Mouse (Mus musculus): ENCODE data around the gene Olfr279.
"Not testable (repeated sequence)": the region's sequence is repeated elsewhere in the genome, so short reads cannot be mapped to it uniquely, and the experiment has no call there.

Olfr279 gene

DNA sequence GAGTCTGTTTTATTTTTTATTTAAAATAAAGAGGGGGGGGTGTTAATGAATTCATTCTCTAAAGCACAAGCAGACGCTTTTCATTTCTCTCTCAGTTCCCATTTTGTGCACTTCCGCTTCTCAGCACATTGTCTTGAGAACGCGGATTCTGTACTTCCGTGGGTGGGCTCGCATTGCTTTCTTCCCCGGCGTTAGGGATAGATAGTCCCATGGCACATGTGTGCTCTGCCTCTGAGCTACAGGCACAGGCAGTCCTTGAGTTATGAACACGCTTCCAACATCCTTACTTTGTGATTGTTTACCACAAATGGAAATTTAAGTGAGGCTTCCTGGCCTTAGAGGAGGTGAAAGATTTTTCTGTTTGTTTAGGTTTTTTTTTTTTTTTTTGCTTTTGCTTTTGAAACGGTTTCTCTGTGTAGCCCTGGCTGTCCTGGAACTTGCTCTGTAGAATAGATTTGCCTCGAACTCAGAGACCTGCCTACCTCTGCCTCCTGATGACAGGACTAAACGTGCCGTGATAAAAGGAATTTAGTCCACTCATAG is 19.3 kb downstream of the Olfr279 start:
- no peak for DNase-seq (ENCODE audit: low spot score)

DNA sequence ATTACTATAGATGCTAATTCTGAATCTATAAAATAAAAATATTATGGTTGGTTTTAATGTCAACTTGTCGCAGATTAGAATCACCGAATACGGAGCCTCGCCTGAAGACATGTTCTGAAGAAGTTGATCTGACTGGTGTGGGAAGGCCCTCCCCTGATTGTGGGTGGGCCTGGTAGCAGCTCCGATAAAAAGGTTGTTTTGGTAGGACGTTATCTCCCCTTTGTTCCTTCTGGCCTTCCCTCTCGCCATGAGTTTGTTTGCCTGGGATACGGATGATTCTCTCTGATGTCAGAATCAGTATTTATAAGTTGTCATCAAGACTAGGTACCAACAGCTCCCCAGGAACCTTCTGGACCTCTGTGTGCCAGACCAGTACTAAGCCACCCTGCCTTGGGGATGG is 20.0 kb downstream of the Olfr279 start:
- no peak for DNase-seq (ENCODE audit: low spot score)

DNA sequence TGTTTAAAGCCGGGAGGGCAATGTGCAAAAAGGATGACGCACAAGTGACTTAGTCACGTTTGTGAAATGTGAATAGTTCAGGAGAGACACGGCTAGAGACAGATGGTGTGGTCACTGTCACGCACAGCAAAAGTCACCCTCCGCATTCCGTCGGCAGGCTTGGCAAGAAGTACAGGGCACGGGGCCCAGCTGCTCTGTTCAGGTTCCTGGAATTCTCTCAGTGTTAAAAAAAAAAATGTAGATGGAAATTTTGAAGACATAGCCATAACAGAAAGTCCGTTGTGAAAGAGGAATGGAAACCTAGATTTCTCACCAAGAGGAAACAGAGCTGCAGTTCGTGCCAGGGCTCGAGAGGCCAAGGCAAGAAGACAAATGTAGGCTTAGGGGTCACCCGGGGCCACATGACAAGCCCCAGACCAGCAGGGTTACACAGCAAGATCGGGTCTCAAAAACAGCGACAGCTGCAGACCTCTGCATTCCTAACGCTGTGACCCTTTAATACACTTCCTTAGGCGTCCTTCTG is 20.7 kb downstream of the Olfr279 start:
- DNase-seq (ENCODE audit: low spot score) = peak; percentile 52

DNA sequence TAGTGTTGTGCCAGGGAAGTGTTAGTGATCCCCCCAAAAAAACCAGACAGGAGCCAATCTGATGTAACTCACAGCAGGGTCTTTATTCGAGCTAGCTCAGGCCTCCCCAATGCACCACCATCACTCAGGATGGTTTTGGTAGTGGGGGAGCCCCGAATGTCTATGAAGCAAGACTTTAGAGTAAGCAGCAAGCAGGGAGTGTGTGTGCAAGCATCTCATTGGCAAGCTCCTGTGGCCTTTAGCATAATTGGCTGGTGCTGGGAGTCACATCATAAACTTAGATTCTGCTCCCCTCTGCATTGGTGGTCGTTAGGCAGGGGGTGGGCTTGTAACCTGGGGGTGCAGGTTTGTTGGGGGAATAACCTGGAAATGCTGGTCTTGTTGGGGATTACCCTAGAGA is 21.5 kb downstream of the Olfr279 start:
- DNase-seq (ENCODE audit: low spot score) = not testable (repeated sequence)

DNA sequence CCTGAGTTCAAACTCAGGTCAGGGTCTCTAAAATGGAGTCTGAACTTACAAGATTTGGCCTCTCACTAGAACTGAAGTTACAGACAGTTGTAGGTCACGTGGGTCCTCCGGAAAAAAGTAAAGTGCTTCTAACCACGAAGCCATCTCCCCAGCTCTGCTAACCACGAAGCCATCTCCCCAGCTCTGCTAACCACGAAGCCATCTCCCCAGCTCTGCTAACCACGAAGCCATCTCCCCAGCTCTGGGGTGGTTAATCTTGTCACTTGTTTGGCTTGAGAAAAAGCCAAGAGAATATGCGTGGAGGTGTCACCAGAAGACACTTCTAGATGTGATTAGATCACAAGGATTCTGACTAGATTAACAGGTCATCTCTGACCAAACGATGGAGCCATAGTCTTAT is 21.9 kb downstream of the Olfr279 start:
- no peak for DNase-seq (ENCODE audit: low spot score)

DNA sequence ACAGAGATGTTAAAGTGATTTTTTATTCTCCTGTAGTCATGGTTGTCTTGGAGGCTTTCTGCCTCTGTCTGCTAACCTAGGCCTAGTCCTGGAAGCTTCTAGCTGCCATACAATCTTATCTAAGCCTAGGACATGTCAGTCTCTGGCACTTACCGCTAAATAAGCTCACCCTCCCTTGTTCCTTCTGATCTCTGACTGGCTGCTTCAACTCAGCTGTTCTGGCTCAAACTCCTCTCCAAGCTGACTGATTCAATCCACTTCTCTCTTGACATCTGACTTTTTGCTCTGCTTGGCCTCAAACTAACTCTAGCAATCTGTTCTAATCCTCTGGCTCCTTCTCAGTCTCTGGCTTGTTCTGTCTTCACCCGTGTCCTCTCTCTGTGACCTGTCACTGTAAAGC is 22.6 kb downstream of the Olfr279 start:
- DNase-seq (ENCODE audit: low spot score) = not testable (repeated sequence)

DNA sequence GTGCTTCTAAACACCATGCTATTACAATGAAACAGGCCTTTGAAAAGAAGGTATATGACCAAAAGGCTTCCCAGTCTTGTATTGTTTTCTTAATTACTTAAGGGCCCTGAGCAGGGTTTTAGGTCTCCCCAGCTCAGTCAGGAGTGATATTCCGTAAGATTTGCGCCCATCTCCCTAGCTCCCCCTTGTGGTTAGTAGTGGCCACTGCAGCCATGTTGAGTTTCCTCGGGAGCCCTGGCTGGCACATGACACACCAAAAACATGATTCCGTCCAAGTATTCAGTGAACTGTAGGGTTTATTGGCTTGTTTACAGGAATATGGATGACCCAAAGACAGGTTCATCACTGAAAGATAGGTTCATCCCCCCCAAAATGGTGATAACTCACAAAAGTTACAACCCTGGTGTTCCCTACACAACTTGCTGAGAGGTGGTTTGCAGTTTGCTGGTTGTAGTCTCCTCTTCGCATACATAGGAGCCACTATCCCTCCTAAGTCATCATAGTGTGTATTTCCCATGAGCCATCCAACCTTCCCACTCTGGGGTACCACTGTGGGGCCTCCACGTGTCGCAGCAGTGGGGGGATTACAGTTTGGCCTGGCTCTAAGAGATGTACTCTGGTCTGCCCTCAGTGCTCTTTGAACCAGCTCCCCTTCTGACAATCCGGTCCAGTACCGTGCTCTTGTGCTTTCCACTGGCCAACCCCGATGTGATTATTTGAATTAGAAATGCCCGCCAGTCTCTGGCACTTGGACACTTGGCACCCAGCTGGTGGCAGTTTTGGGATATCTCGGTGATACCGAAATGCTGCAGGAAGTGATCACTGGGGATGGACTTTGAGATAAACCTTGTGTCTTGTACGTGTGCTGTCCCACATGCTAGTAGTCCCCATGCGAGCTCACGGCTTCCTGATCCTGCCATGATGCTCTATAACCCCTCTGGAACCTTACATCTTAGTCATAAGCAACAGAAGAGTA is 25.5 kb downstream of the Olfr279 start:
- DNase-seq (ENCODE audit: low spot score) = peak; percentile 61

DNA sequence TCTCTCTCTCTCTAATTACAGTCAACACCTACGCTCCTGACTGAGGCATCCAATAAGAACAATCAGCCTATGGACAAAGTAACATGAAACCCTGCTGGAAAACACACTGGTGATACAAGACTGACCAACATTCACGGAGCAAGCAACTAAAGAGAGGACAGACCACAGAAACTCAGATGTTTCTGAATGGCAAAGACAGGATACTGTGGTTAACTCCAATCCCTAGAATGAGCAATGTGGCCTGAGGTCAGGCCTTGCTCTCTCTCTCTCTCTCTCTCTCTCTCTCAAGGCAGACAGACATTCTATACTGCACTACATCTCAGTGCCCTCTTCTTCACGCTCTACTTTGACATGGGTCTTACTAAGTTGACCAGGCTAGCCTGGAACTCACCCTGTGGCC is 29.0 kb downstream of the Olfr279 start:
- no peak for DNase-seq (ENCODE audit: low spot score)

DNA sequence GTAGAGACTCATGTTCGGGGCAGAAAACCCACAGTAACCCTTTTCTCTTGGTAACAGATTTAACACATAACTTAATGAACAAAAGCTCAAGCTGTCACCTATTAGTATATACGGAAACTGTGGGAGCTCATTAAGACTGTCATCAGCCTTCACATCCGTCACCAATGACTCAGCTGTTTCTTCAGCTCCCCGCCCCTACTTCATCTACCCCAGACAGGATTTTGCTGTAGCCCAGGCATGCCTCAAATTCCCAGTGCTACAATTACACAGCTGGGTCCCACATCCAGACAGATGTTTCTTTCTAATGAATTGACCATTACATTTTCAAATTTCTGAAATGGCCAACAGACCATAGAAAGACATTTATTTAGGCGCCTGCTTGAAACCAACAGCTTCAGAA is 33.9 kb downstream of the Olfr279 start:
- DNase-seq (ENCODE audit: low spot score) = no peak

DNA sequence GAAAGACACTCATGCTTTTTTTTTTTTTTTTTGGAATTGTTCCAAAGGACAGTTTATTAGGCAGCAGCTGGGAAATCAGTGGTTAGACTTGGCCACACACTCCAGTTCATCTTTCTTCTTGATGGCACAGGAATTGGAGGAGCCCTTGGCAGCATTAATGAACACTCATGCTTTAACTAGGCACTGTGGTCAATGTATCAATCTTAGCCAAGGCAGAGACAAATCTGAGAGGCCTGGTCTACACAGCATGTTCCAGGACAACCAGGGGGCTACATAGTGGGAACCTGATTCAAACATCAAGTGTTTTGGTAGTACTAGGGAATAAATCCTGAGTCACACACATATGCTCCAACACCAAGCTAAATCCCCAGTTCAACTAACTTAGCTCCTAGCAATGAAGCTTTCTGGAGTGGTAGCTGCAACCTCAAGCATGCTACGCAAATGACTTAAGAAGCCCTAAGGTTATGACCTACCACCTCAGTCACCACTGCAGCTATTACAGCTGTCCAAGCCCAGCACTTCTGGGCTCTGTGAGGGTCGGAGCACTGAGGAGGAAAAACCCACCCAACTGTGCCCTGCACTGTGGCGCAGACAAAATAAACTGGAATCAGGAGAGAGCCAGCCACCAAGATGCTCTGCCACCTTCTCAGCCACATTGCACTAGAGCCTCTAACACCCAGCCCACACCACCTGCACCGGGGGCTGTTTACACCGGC is 35.0 kb downstream of the Olfr279 start:
- DNase-seq (ENCODE audit: low spot score) = no peak

DNA sequence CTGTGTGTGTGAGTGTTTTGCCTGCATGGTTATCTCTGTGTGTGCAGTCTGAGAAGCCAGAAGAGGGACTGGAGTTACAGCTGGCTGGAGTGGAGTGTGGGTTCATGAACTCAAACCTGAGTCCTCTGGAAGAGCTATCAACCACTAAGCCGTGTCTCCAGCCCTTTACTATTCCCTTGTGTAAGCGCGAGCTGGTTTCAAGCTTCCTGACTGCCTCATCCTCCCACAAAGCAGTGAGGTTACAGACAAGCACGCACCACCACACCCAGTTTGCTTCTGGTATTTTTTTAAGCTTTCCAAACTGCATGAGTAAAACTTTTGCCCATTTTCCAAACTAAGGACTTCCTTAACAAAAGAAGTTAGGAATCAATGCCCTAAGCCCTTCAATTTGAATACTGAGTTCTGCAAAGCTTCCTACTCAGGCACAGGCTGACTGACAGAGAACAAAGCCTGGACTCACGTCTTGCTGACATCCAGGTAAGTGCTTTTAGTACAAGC is 35.9 kb downstream of the Olfr279 start:
- no peak for DNase-seq (ENCODE audit: low spot score)

DNA sequence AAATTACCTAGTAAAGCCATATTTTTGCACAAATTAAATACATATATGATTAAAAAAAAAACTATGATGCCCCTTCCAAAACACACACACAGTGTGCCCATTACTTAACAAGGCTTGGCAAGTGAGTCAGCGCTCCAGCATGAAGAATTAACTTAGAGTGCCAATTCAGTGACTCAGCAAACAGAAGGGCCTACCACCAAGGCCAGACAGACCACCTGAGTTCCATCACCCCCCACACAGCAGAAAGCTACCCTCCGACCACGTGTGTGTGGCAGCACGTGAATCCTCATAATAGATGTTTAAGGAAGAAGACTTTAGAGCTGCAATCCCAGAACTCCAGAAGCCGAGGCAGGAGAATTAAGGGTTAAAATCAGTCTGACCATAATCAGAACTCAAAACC is 40.1 kb downstream of the Olfr279 start:
- no peak for DNase-seq (ENCODE audit: low spot score)

DNA sequence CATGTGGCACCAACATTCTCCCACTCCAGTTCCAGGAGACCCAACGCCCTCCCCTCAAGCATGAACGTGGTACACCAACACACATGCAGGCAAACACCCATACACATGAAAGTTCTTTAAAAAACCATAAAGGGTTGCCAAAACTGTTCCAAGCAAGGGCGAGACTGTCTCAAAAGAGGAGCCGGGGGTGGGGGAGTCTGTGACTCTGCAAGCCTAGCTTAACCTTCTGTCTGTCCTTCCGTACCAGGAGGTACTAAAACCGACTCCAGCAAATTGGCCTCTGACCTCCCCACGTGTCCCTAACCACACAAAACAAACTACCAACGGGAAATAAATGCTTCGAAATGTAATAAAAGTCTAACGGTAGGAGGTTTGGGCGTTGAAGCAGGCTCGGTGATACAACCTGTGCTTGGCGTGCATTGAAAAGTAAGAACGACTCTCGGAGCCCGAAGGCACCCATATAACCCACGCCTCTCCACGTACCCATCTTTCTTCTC is 40.9 kb downstream of the Olfr279 start:
- no peak for DNase-seq (ENCODE audit: low spot score)

DNA sequence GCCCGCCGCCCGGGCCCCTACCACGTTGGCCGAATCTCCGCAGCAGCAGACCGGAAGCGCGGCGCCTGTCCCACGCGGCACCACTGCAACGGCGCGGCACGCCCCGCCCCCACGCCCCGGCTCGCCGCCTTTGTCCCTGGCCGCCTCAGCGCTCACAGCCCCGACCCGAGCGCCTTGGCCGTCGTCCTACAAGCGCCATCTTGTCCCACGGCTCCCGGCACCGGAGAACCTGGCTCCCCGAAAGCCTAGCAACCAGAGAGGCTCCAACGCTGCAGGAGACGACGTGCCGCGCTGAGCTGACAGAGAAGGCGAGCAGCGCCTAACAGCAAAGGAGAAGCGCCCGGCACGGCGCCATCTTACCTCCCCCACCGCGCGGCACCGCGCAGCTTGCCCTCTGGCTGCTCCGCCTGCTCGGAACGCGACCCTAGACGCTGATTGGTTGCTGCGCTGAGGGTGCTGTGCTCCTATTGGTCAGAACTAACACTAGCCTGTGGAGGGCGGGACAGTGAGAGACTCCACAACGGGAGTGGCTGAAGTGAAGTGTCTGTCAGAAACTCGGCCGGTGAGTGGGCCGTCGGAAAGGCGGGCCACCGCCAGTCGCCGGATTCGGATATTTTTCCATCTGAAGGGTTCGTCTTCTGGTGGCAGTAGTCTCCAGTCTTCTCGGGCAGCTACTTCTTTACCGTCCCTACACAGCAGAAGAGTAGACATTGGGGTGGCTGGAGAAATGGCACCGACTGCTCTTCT is 41.9 kb downstream of the Olfr279 start, which contains the start of gene Kansl2:
Kansl2 (minus strand) TSS at position 384 of the 747 bp plus-strand sequence.
- DNase-seq (ENCODE audit: low spot score) = peak; percentile 97

DNA sequence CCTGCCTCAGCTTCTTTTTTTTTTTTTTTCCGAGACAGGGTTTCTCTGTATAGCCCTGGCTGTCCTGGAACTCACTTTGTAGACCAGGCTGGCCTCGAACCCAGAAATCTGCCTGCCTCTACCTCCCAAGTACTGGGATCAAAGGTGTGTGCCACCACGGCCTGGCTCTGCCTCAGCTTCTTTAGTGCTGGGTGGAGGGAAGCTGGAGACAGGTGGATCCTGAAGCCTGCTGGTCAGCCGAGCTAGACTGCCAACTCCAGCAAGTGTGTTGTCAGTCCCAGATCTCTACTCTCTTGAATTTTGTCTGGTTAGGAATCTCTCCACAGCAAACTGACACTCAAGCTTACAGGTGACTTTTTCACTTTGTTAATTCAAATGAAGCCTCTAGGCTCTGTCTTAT is 43.7 kb downstream of the Olfr279 start:
- no peak for DNase-seq (ENCODE audit: low spot score)

DNA sequence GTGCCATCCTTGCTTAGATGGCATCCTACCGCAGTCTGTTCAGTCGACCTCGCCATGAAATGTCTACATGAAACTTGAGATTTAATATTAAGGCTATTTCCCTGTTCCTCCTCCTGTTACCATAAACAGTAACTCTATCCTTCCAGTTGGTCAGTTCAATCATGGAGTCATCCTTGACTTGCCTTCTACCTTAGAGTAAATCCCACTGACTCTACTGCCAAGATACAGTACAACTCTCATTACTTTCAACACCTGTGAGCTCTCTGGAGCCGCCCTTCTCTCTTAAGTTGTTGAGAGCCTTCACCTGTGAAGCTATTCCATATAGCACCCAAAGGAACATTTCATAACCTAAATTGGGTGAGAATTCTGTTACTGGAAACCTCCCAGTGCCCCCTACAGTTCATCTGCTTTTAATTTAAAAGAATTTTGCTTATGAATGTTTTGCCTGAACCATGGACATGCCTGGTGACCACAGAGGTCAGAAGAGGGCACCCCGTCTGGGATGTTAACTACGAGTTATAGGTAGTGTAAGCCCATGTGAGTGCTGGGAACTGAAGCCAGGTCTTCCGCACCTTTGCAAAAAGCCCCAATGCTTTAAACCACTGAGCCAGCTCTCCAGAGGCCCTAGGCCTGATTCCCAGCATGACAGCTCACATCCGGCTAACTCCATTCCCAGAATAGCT is 44.8 kb downstream of the Olfr279 start:
- no peak for DNase-seq (ENCODE audit: low spot score)

DNA sequence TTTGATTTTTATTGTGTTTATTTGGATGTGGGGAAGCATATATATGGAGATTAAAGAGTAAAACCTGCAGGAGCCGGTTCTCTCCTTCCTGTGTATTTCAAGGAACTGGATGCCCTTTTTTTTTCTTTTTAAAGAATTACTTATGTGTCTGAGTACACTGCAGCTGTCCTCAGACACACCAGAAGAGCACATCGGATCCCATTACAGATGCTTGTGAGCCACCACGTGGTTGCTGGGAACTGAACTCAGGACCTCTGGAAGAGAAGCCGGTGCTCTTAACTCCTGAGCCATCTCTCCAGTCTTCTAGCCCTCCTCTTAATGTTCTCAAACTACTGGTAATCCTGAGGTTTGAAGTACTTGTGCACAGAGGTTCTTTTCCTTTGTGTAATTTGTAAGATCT is 45.7 kb downstream of the Olfr279 start:
- DNase-seq (ENCODE audit: low spot score) = no peak

DNA sequence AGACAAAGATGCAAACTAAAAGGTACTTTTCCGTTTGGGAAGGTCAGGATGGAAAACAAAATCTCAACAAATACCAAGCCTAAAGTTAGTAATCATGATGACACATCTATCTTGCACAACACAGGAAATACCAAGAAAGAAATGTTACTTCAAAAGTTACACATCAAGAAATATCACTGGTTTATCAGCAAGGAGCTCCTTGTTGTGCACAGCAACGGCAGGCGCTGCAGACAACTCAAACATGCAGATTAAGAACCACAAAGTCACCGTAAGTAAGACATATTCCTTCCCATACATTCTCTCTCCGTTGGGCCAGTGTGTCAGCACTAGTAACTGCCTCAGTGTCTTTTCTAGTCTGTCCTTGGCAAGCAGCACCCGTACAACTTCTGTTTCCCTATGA is 48.9 kb downstream of the Olfr279 start:
- DNase-seq (ENCODE audit: low spot score) = no peak

DNA sequence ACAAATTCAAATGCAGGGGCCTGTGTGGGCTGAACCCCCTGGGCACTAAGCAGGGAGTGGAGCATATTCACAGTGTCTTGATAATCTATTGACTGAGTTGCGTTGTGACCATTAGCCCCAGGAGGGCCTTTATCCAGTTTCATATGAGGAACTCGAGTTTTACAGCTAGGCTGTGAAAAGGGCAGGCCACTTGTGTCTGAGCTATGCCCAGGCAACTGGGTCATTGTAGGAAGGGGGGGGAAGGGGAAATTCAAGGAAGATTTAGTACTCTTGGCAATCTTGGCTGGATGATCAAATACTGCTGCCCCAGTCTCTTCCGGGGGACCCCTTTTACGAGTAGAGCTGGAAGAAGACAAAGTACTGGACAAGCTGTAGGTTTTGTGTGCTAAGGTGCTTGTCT is 51.1 kb downstream of the Olfr279 start:
- DNase-seq (ENCODE audit: low spot score) = no peak

DNA sequence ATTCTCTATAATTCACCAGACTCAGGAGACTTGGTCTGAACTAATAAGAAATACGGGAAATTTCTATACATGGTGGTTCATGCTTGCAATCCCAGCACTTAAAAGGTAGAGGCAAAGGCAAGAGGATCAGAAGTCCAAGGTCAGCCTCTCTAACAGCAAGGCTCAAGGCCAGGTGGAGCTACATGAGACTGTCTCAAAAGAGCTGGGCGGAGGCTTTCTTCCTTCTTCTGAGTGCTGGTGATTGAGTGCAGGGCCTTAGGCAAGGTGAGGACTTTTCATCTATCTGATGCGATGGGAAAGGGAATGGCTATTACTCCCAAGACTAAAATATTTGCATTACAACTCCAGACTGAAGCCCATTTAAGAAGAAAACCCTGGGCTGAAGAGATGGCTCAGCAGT is 52.9 kb downstream of the Olfr279 start:
- DNase-seq (ENCODE audit: low spot score) = no peak

DNA sequence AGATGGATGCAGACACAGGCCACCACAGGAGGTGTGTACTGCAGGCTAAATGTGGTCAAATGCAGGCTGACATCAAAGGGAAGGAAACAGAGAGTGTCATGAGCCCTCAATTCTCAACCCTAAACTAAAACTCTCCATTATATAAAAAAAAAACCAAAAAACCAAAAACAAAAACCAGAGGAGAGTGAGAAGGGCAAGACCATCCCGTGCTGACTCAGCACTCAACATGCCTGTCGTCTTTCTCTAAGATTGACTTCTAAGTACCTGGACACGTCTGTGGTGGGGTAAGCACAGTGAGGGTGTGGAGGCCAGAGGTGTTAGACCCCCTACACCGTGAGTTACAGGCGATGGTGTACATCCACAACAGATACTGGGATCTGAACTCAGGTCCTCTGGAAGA is 54.6 kb downstream of the Olfr279 start:
- no peak for DNase-seq (ENCODE audit: low spot score)
